Mouse (Mus musculus) retina, postnatal 1 day (tissue): ENCODE measurements around the gene Usp19.

ENCODE experiments used
- DNase-seq: peaks from one replicate; pipeline ENCODE4 v3.0.0-alpha.2; 2012

Usp19 gene

DNA sequence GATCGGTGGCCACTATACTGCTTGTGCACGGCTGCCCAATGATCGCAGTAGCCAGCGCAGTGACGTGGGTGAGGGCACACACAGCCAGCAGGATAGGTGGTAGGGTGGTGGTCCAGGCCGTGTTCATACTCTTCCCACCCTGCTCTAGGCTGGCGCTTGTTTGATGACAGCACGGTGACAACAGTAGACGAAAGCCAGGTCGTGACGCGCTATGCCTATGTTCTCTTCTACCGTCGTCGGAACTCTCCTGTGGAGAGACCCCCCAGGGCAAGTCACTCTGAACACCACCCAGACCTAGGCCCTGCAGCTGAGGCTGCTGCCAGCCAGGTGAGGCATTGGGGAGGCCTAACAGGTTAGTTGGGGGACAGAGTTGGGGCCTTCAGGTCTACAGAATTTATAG is 9.5 kb downstream of the Usp19 start:
- DNase-seq: no peak

DNA sequence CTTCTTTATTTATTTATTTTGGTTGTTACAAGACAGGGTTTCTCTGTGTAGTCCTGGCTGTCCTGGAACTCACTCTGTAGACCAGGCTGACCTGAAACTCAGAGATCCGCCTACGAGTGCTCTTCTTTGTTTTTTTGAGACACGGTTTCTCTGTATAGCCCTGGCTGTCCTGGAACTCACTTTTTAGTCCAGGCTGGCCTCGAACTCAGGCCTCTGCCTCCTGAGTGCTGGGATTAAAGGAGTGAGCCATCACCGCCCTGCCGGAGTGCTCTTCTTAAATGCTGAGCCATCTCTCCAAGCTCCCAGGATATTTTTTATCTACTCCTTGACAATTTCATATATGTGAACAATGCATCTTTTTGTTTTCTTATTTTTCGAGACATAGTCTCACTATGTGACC is 16.5 kb downstream of the Usp19 start:
- DNase-seq: no peak

GRCm38 (mm10) chr9:108507619-108508434 is 17.4 kb downstream of the Usp19 start, which contains the start of gene Qars:
Gene Qars (plus strand): TSS chr9:108507706.
- DNase-seq: peak; percentile 97

DNA sequence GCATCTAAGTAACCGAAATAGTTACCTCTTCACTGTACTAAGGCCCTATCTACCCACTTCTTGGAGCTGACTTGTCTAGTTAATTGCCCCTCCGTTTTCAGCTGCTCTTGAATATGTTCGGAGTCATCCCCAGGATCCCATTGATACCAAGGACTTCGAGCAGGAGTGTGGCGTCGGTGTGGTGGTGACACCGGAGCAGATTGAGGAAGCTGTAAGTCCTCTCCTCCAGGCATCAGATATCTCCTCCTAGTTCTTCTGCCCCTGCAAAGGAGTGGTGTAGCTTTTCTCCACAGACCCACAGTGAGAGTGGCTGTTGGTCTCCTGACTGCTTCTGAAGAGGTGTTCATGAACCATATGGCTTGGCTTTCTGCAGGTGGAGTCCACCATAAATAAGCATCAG is 18.4 kb downstream of the Usp19 start:
- no peak for DNase-seq

GRCm38 (mm10) chr9:108516380-108517251 is 26.2 kb downstream of the Usp19 start, which contains the start of gene Qrich1:
Gene Qrich1 (plus strand): TSS chr9:108516806.
- peak; percentile 99 for DNase-seq

GRCm38 (mm10) chr9:108517253-108517930 is 27.0 kb downstream of the Usp19 start:
- DNase-seq: peak; percentile 92

- DNase-seq: no peak
Observed at GRCm38 (mm10) chr9:108517931-108518332, 27.5 kb downstream of the Usp19 start.

GRCm38 (mm10) chr9:108521604-108522003 is 31.2 kb downstream of the Usp19 start:
- no peak for DNase-seq

GRCm38 (mm10) chr9:108523341-108523740 is 32.9 kb downstream of the Usp19 start:
- DNase-seq: no peak

DNA sequence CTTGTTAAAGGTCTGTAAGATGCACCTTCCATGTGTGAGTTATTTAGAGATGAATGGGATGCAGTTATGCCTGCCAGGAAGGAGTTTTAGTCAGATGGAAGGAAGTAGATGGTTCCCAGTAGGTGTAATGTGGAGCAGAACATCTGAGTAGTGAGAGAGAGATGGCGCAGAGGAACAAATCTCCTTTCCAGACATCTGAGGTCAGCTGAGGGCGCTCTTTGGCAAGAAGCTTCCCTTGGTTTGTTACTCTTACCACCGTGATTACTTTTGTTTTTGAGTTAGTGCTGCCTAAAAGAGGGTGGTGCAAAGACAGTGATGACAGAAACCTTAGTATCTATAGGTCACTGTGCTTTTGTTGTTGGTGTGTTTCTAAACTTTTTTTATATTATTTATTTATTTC is 35.0 kb downstream of the Usp19 start:
- DNase-seq: no peak

DNA sequence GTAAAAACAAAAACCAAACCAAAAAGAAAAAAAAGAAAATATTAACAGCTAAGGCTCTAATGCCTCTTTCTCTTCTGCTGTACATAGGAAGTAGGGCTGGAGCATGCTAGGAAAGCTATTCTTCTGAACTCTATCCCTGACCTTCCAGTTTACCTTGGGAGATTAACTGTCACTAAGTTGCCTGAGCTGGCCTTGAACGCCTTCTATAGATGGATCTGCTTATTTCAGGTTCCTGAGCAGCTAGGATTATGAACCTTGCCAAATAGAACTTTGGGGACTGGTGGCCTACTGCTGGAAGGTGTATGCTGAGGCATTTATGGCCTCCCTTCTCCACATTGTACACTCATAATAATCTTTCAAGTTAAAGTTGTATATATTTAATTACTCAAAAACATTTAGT is 40.6 kb downstream of the Usp19 start:
- DNase-seq: no peak

DNA sequence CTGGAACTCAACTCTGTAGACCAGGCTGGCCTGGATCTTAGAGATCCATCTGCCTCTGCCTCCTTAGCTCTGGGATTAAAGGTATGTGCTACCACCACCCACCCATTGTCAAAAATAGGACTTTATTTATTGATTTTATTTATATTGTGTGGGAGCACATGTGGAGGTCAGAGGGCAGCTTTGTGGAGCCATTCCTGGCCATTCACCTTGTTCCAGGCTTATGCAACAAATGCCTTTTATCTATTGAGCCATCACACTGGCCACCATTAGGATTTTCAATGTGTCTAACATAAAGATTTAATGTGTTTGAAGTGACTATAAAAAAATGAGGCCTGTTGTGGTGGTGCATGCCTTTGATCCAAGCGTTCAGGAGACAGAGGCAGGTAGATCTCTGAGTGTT is 41.1 kb downstream of the Usp19 start:
- no peak for DNase-seq

- no peak for DNase-seq
Observed at GRCm38 (mm10) chr9:108540846-108541245, 50.4 kb downstream of the Usp19 start.

- no peak for DNase-seq
Observed at GRCm38 (mm10) chr9:108545986-108546385, 55.6 kb downstream of the Usp19 start.

- no peak for DNase-seq
Observed at GRCm38 (mm10) chr9:108546875-108547274, 56.5 kb downstream of the Usp19 start.
